Comparison of ENCODE assay signal across 16 mouse cellular contexts in the genomic region with DNA sequence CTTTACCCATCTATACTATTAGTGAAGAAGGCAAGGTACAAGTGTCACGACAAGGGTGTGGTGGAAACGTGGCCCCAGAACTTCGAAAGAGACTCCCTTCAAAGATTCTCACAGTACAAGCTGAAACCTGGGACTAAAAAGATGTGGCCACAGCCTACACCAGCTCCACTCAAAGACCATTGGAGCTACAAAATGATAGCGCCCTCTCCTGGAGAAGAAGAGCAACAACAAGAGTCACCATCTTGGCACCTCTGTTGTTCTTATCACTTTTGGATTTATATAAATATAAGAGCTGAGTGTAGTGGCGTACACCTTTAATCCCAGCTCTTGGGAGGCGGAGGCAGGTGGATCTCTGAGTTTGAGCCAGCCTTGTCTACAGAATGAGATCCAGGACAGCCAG. TPM values are rescaled to one million over a fixed set of nuclear protein-coding genes. Genes with fewer than 3 reads are reported as not detected.
DNase-seq lines count a peak whose midpoint lies in the region; ATAC-seq and TF ChIP-seq lines count a peak whose summit lies in the region.
"Had no signal": no experiment of that assay in that cellular context is flagged by ENCODE, and none has a peak within 500 bp of the region (broad histone marks: within the 10 kb centered on the region; RNA-seq: fewer than 3 reads in every experiment).

No protein-coding gene starts in this region.

- no peaks in the 10 kb centered on the region for H3K36me3 ChIP-seq in heart, adult 2 months (ENCODE audit: control insufficient read depth, insufficient read depth, low read length)
- H3K36me3 ChIP-seq in midbrain, embryonic 14.5 days (ENCODE audit: control insufficient read depth, insufficient read depth, low read length), result no peaks in the 10 kb centered on the region
- H3K36me3 ChIP-seq: G1E had no signal

- no peak for TF ChIP-seq EP300 in heart, adult 2 months (IDR thresholded peaks at IDR 0.05; ENCODE audit: insufficient read depth, low read depth, low read length)

- no peak overlapping the region for H3K4me3 ChIP-seq in heart, adult 2 months
- no peak overlapping the region for H3K4me3 ChIP-seq in cortical plate, adult 2 months (ENCODE audit: insufficient read depth, low read length)
- no peak overlapping the region for H3K4me3 ChIP-seq in midbrain, embryonic 14.5 days (replicated peaks; ENCODE audit: low read depth, low read length)
- H3K4me3 ChIP-seq: myocyte had no signal

- no peak overlapping the region for H3K27ac ChIP-seq in heart, adult 2 months
- H3K27ac ChIP-seq in cortical plate, adult 2 months (ENCODE audit: insufficient read depth, low read length), result no peak overlapping the region
- H3K27ac ChIP-seq in midbrain, embryonic 14.5 days (replicated peaks; ENCODE audit: low read depth, low read length), result no peak overlapping the region

- H3K9me3 ChIP-seq in midbrain, embryonic 14.5 days (ENCODE audit: control insufficient read depth, low read length), result no peaks in the 10 kb centered on the region
- H3K9me3 ChIP-seq: G1E had no signal

- DNase-seq in heart, adult 2 months, result no peak
- no peak for DNase-seq in heart, adult 18-20 months
- DNase-seq in thymus, postnatal 0 days (ENCODE audit: low spot score), result peak; percentile 15
- no peak for DNase-seq in thymus, postnatal 14 days
- DNase-seq in midbrain, embryonic 14.5 days, result no peak
- DNase-seq in heart, postnatal 36 days, result no peak
- DNase-seq in adrenal gland, postnatal 36 days, result no peak
- DNase-seq: adrenal gland, adult 8-10 months; thymus, adult 2 months had no signal

- 66% methylated on average over 6 of the region's 6 CpGs for WGBS in heart, adult 2 months
- WGBS in midbrain, embryonic 14.5 days, result 61% methylated on average over 6 of the region's 6 CpGs

- H3K4me1 ChIP-seq in heart, adult 2 months (ENCODE audit: control insufficient read depth, insufficient read depth, low read length), result no peaks in the 10 kb centered on the region
- H3K4me1 ChIP-seq in cortical plate, adult 2 months (ENCODE audit: control insufficient read depth, insufficient read depth, low read length), result no peaks in the 10 kb centered on the region
- no peaks in the 10 kb centered on the region for H3K4me1 ChIP-seq in midbrain, embryonic 14.5 days (ENCODE audit: control insufficient read depth, insufficient read depth, low read length)

- H3K27me3 ChIP-seq in heart, adult 2 months (ENCODE audit: control insufficient read depth, insufficient read depth, low read length), result no peaks in the 10 kb centered on the region
- no peaks in the 10 kb centered on the region for H3K27me3 ChIP-seq in midbrain, embryonic 14.5 days (ENCODE audit: control insufficient read depth, insufficient read depth, low read length)

- intact Hi-C loops in heart, adult 2 months (cut with DNase I), result no loop called here
- intact Hi-C loops in heart, postnatal 36 days (cut with DNase I), result no loop called here

- no peak for TF ChIP-seq POLR2A in heart, adult 2 months (IDR thresholded peaks at IDR 0.05; ENCODE audit: insufficient read depth, low read depth, low read length)
- TF ChIP-seq POLR2A in cortical plate, adult 2 months (IDR thresholded peaks at IDR 0.05; ENCODE audit: extremely low read depth, insufficient read depth, low read length), result no peak

- peak; percentile 35 for TF ChIP-seq CTCF in heart, adult 2 months (IDR thresholded peaks at IDR 0.05)
- TF ChIP-seq CTCF in cortical plate, adult 2 months (IDR thresholded peaks at IDR 0.05; ENCODE audit: extremely low read depth, insufficient read depth, low read length), result peak; percentile 29; the same call in 1 of the 2 replicates

- H3K4me2 ChIP-seq in midbrain, embryonic 14.5 days (ENCODE audit: low read length), result no peak overlapping the region

- no peak for ATAC-seq in midbrain, embryonic 14.5 days (ENCODE audit: low FRiP score, low TSS enrichment)

- H3K79me2 ChIP-seq in heart, adult 2 months (replicated peaks; ENCODE audit: control insufficient read depth, insufficient read depth, low read length), result no peaks in the 10 kb centered on the region

- H3K9ac ChIP-seq in heart, adult 2 months (ENCODE audit: low read depth, low read length), result no peak overlapping the region
- no peak overlapping the region for H3K9ac ChIP-seq in midbrain, embryonic 14.5 days (replicated peaks; ENCODE audit: low read length)

RNA-seq across cellular contexts. Expression of gene Gm14214, which starts 14.0 kb away (rescaled TPM):
- not detected for total RNA-seq in heart, adult 2 months (2021)
- polyA plus RNA-seq in heart, adult 2 months (2012; rRNA removed), result not detected in 2 replicates
- total RNA-seq in heart, adult 18-20 months (2021), result not detected
- not detected in 2 replicates for polyA plus RNA-seq in thymus, postnatal 0 days (2015; fragmentation: Nextera tagmentation; extraction: Ambion mirVana)
- not detected in 2 replicates for polyA plus RNA-seq in cortical plate, adult 2 months (2012; rRNA removed)
- not detected in 2 replicates for polyA plus RNA-seq in midbrain, embryonic 14.5 days (2014; fragmentation: Nextera tagmentation; extraction: Ambion mirVana)
- not detected for total RNA-seq in heart, postnatal 36 days (2021)
- total RNA-seq in adrenal gland, postnatal 36 days (2021), result not detected
- total RNA-seq: adrenal gland, adult 8-10 months; G1E had no signal
- polyA plus RNA-seq: G1E; heart, embryonic 16.5 days; intestine, embryonic 14.5 days; limb, embryonic 11.5 days; myocyte; spleen, adult 2 months; thymus, adult 2 months had no signal

RNA-seq across cellular contexts. Expression of gene Raly, which starts 35.1 kb away (rescaled TPM):
- 10 to 100 TPM; 83.4 to 92.7 TPM for total RNA-seq in heart, adult 2 months (2021)
- polyA plus RNA-seq in heart, adult 2 months (2012; rRNA removed), result 89.8 and 112 TPM in 2 replicates
- 10 to 100 TPM; 92.5 to 93.4 TPM for total RNA-seq in heart, adult 18-20 months (2021)
- polyA plus RNA-seq in thymus, postnatal 0 days (2015; fragmentation: Nextera tagmentation; extraction: Ambion mirVana), result 41.4 and 42.9 TPM in 2 replicates
- polyA plus RNA-seq in cortical plate, adult 2 months (2012; rRNA removed), result 135 TPM in 2 replicates
- 58.3 and 194 TPM in 2 replicates for polyA plus RNA-seq in midbrain, embryonic 14.5 days (2014; fragmentation: Nextera tagmentation; extraction: Ambion mirVana)
- total RNA-seq in heart, postnatal 36 days (2021), result 100 to 1,000 TPM in 1 of 2 experiments, 10 to 100 TPM in 1; 99.3 to 104 TPM
- total RNA-seq in adrenal gland, postnatal 36 days (2021), result 100 to 1,000 TPM; 187 to 234 TPM

RNA-seq across cellular contexts. Expression of gene a, which starts 35.4 kb away (rescaled TPM):
- not detected for total RNA-seq in heart, adult 2 months (2021)
- not detected in 2 replicates for polyA plus RNA-seq in heart, adult 2 months (2012; rRNA removed)
- total RNA-seq in heart, adult 18-20 months (2021), result not detected
- polyA plus RNA-seq in thymus, postnatal 0 days (2015; fragmentation: Nextera tagmentation; extraction: Ambion mirVana), result 37.2 and 44.6 TPM in 2 replicates
- polyA plus RNA-seq in cortical plate, adult 2 months (2012; rRNA removed), result 0.54 TPM in 1 of 2 replicates, not detected in the other
- polyA plus RNA-seq in midbrain, embryonic 14.5 days (2014; fragmentation: Nextera tagmentation; extraction: Ambion mirVana), result 3.8 TPM in 1 of 2 replicates, not detected in the other
- total RNA-seq in heart, postnatal 36 days (2021), result not detected
- not detected for total RNA-seq in adrenal gland, postnatal 36 days (2021)
- total RNA-seq: adrenal gland, adult 8-10 months; G1E had no signal
- polyA plus RNA-seq: myocyte; spleen, adult 2 months had no signal
